Mouse (Mus musculus) CH12.LX (cell line): ENCODE measurements at regions not wholly inside any gene's neighbourhood (a gene's known extent, or its start where the extent isn't known, plus 50 kb on each side); places are given as distances from the start of the nearest gene placed in this dataset.
"Not testable (repeated sequence)": the region's sequence is repeated elsewhere in the genome, so short reads cannot be mapped to it uniquely, and the experiment has no call there.

Source experiments
- DNase-seq: peaks from one replicate; pipeline ENCODE4 v3.0.0-alpha.2; 2013; ENCODE audit errors: extremely low read depth
- H3K27ac ChIP-seq: 2 replicates; pipeline ENCODE4 v1.5.1; 2012; ENCODE audit warnings: low read depth, mild to moderate bottlenecking, control low read depth, moderate library complexity; ENCODE audit not compliant: insufficient read depth
- H3K27me3 ChIP-seq: replicated peaks from 2 replicates; pipeline ENCODE3; 2012; ENCODE audit warnings: inconsistent platforms
- H3K36me3 ChIP-seq, 2 experiments: replicated peaks in 1 of 2; 2 replicates each; pipeline versions ENCODE3 to v1.6.1; 2012; ENCODE audit warnings: inconsistent platforms in 1 of 2, low read length in 1 of 2, mild to moderate bottlenecking in 1 of 2, mixed read lengths in 1 of 2, moderate library complexity in 1 of 2; ENCODE audit not compliant: control insufficient read depth in 1 of 2, insufficient read depth in 1 of 2
- H3K4me1 ChIP-seq, 2 experiments: 2 replicates each; pipeline ENCODE4 v1.6.1; 2012; ENCODE audit warnings: inconsistent platforms in 1 of 2, moderate library complexity in 1 of 2; ENCODE audit not compliant: insufficient read depth in 2 of 2, control insufficient read depth in 1 of 2
- H3K4me2 ChIP-seq: 2 replicates; pipeline ENCODE4 v1.6.1; 2012; ENCODE audit warnings: low read depth, mild to moderate bottlenecking, control low read depth; ENCODE audit not compliant: poor library complexity, insufficient read depth, severe bottlenecking
- H3K4me3 ChIP-seq, 3 experiments: fragments of 150-350 bp in 1 of 3; sonication (generic) in 1 of 3; replicated peaks in 1 of 3; 2 replicates each; pipeline versions ENCODE3 to v1.5.1; 2011 to 2012; ENCODE audit warnings: low read depth in 2 of 3, low read length in 2 of 3, mild to moderate bottlenecking in 2 of 3, moderate library complexity in 2 of 3, control low read depth in 1 of 3, improper control_type of control experiment in 1 of 3, inconsistent platforms in 1 of 3, mixed read lengths in 1 of 3; ENCODE audit not compliant: poor library complexity in 1 of 3
- H3K79me2 ChIP-seq: replicated peaks from 2 replicates; pipeline ENCODE4 v1.6.1; 2012; ENCODE audit warnings: mild to moderate bottlenecking, moderate library complexity; ENCODE audit not compliant: control insufficient read depth, poor library complexity, insufficient read depth, severe bottlenecking; ENCODE audit errors: extremely low read depth
- H3K9ac ChIP-seq: 2 replicates; pipeline ENCODE4 v1.6.1; 2012; ENCODE audit warnings: low read depth, mild to moderate bottlenecking, control low read depth, moderate library complexity; ENCODE audit not compliant: insufficient read depth
- H3K9me3 ChIP-seq: replicated peaks from 2 replicates; pipeline ENCODE3; 2012; ENCODE audit warnings: low read length, inconsistent platforms, mixed read lengths
- CTCF ChIP-seq, 2 experiments: IDR thresholded peaks in 1 of 2; conservative IDR thresholded peaks in 1 of 2; 2 replicates each; pipeline ENCODE4 v1.5.1; 2011 to 2012; ENCODE audit warnings: low read depth in 2 of 2, low read length in 2 of 2, improper control_type of control experiment in 1 of 2, inconsistent platforms in 1 of 2, mild to moderate bottlenecking in 1 of 2, moderate library complexity in 1 of 2
- ETS1 ChIP-seq: conservative IDR thresholded peaks from 2 replicates; pipeline ENCODE4 v1.6.1; 2012; ENCODE audit warnings: low read depth, mild to moderate bottlenecking, inconsistent platforms, low read length, improper control_type of control experiment, moderate library complexity
- JUND ChIP-seq: conservative IDR thresholded peaks from 2 replicates; pipeline ENCODE4 v1.6.1; 2011; ENCODE audit warnings: low read depth, low read length, improper control_type of control experiment
- KAT2A ChIP-seq: IDR thresholded peaks from 2 replicates; pipeline ENCODE4 v1.6.1; 2012; ENCODE audit warnings: low read length, improper control_type of control experiment, inconsistent platforms; ENCODE audit not compliant: insufficient replicate concordance
- MAFK ChIP-seq: IDR thresholded peaks from 2 replicates; pipeline ENCODE4 v1.6.1; 2011; ENCODE audit warnings: low read length, improper control_type of control experiment; ENCODE audit not compliant: insufficient replicate concordance
- MAZ ChIP-seq: IDR thresholded peaks from 2 replicates; pipeline ENCODE4 v1.6.1; 2012; ENCODE audit warnings: low read depth, mild to moderate bottlenecking, inconsistent platforms, low read length, improper control_type of control experiment, moderate library complexity
- MEF2A ChIP-seq: IDR thresholded peaks from 2 replicates; pipeline ENCODE4 v1.6.1; 2014; ENCODE audit warnings: low read depth, mild to moderate bottlenecking, inconsistent platforms, low read length, improper control_type of control experiment, borderline replicate concordance
- NELFE ChIP-seq: IDR thresholded peaks from 2 replicates; pipeline ENCODE4 v1.6.1; 2011; ENCODE audit warnings: low read depth, low read length, improper control_type of control experiment
- PAX5 ChIP-seq: IDR thresholded peaks from 2 replicates; pipeline ENCODE4 v1.6.1; 2012; ENCODE audit warnings: low read length, inconsistent platforms, mixed read lengths
- POLR2AphosphoS2 ChIP-seq: IDR thresholded peaks from 2 replicates; pipeline ENCODE4 v1.6.1; 2011; ENCODE audit warnings: low read depth, low read length, improper control_type of control experiment
- RAD21 ChIP-seq: IDR thresholded peaks from 2 replicates; pipeline ENCODE4 v1.6.1; 2011; ENCODE audit warnings: low read depth, mild to moderate bottlenecking, low read length, improper control_type of control experiment, moderate library complexity
- SIN3A ChIP-seq: IDR thresholded peaks from 2 replicates; pipeline ENCODE4 v1.6.1; 2012; ENCODE audit warnings: low read length, improper control_type of control experiment, inconsistent platforms
- SMC3 ChIP-seq: IDR thresholded peaks from 2 replicates; pipeline ENCODE4 v1.6.1; 2011; ENCODE audit warnings: low read depth, low read length, improper control_type of control experiment
- USF1 ChIP-seq: IDR thresholded peaks from 2 replicates; pipeline ENCODE4 v1.6.1; 2014; ENCODE audit warnings: low read depth, mild to moderate bottlenecking, inconsistent platforms, low read length, improper control_type of control experiment
- ZC3H11A ChIP-seq: IDR thresholded peaks from 2 replicates; pipeline ENCODE4 v1.6.1; 2012; ENCODE audit warnings: low read depth, mild to moderate bottlenecking, inconsistent platforms, low read length, improper control_type of control experiment
- dilution Hi-C: fragments of 300-500 bp; cut with MboI; formaldehyde crosslinking; loops from 2 replicates; pipeline ENCODE4 v1.14.3; 2020; ENCODE audit warnings: low sequenced_read_pairs; ENCODE audit not compliant: extremely low pct_unique_long_range_greater_than_20kb, extremely low pct_ligation_motif_present
- in situ Hi-C: fragments of 300-500 bp; cut with MboI; formaldehyde crosslinking; loops from 3 replicates; pipeline ENCODE4 v1.14.3; 2019; ENCODE audit warnings: low sequenced_read_pairs, low pct_ligation_motif_present, low pct_unique_long_range_greater_than_20kb, mixed read lengths

GRCm38 (mm10) chr15:84616880-84617279 is 52.5 kb upstream of the Prr5 start:
- dilution Hi-C loops = not testable (repeated sequence)

GRCm38 (mm10) chr15:84613536-84614527 is 55.6 kb upstream of the Prr5 start:
- peak; percentile 72 for DNase-seq
- Histone ChIP-seq H3K27me3 (peaks cover 83% of the 10 kb centered on the region), H3K4me2 (no peak overlapping the region), H3K9ac (no peak overlapping the region), H3K27ac (no peak overlapping the region), H3K79me2 (no peaks in the 10 kb centered on the region), H3K4me1 (peaks cover 0 to 16% of the 10 kb centered on the region in 2 experiments; a peak in 2 of 4 replicates), H3K4me3 (no peak overlapping the region), H3K36me3 (no peaks in the 10 kb centered on the region), H3K9me3 (no peaks in the 10 kb centered on the region)
- TF ChIP-seq MAFK (no peak), POLR2AphosphoS2 (no peak), SIN3A (no peak), ZC3H11A (peak; percentile 47), JUND (no peak), CTCF (conservative IDR thresholded peaks at IDR 0.05 in 1 of 2, IDR thresholded peaks at IDR 0.05 in 1 of 2; ENCODE audit: low read depth in 2 of 2, low read length in 2 of 2) (peak; percentile 92 to 93), KAT2A (no peak), SMC3 (peak; percentile 89), NELFE (0 out of 2 replicates have a peak, but pooled peaks have one; percentile 19), ETS1 (no peak), PAX5 (no peak), USF1 (no peak), RAD21 (no peak; the same call in none of the 2 replicates), MEF2A (no peak)
- in situ Hi-C loops (loop anchor here (5.0 to 25.0 kb wide), 4 partner anchors 77 to 752 kb away; partner anchors contain the start of genes Pnpla5 and Sult4a1), dilution Hi-C loops (no loop called here)

More at GRCm38 (mm10) chr15:84616880-84617279, 52.5 kb upstream of the Prr5 start:
- DNase-seq = peak; percentile 57
- H3K4me1 ChIP-seq = peaks cover 0 to 11% of the 10 kb centered on the region in 2 experiments; a peak in 2 of 4 replicates
- not testable (repeated sequence) for H3K9ac ChIP-seq, H3K36me3 ChIP-seq, H3K79me2 ChIP-seq, H3K9me3 ChIP-seq, H3K4me3 ChIP-seq, H3K4me2 ChIP-seq, H3K27ac ChIP-seq
- TF ChIP-seq CTCF (conservative IDR thresholded peaks at IDR 0.05 in 1 of 2, IDR thresholded peaks at IDR 0.05 in 1 of 2; ENCODE audit: low read depth in 2 of 2, low read length in 2 of 2) = peak in 1 of 2 experiments; percentile 85; a peak in 2 of 4 replicates
- TF ChIP-seq RAD21 = peak; percentile 24
- 0 out of 2 replicates have a peak, but pooled peaks have one; percentile 68 for TF ChIP-seq MAZ
- TF ChIP-seq SMC3 = peak; percentile 66
- in situ Hi-C loops = loop anchor here (25.0 kb wide), 2 partner anchors 505 to 755 kb away; partner anchors contain the start of genes Pnpla5 and Sult4a1
- H3K27me3 ChIP-seq = peaks cover 79% of the 10 kb centered on the region
